8 mouse cellular contexts compared by ENCODE assay signal in genomic region chr8:104145981-104146689, GRCm38 (mm10). TPM values are rescaled to one million over a fixed set of nuclear protein-coding genes. Genes with fewer than 3 reads are reported as not detected.
A peak's percentile ranks its signal among the peaks of the same experiment; 100 is the strongest.
DNase-seq lines count a peak whose midpoint lies in the region; ATAC-seq and TF ChIP-seq lines count a peak whose summit lies in the region.

No protein-coding gene starts in this region.

- H3K9me3 ChIP-seq in intestine, embryonic 16.5 days (ENCODE audit: control insufficient read depth, low read length): no peaks in the 10 kb centered on the region
- H3K9me3 ChIP-seq in midbrain, embryonic 11.5 days (ENCODE audit: control insufficient read depth, low read length): no peaks in the 10 kb centered on the region

- no peak for TF ChIP-seq POLR2A in cortical plate, adult 2 months (IDR thresholded peaks at IDR 0.05; ENCODE audit: extremely low read depth, insufficient read depth, low read length)

- peak; percentile 68 for TF ChIP-seq CTCF in cortical plate, adult 2 months (IDR thresholded peaks at IDR 0.05; ENCODE audit: extremely low read depth, insufficient read depth, low read length)

- peak; percentile 73 for ATAC-seq in intestine, embryonic 16.5 days
- ATAC-seq in midbrain, embryonic 11.5 days (ENCODE audit: low FRiP score): peak; percentile 91

- no peak overlapping the region for H3K9ac ChIP-seq in intestine, embryonic 16.5 days (ENCODE audit: low read depth, low read length)
- no peak overlapping the region for H3K9ac ChIP-seq in midbrain, embryonic 11.5 days (ENCODE audit: low read length)

- no peak overlapping the region for H3K27ac ChIP-seq in cortical plate, adult 2 months (ENCODE audit: insufficient read depth, low read length)
- no peak overlapping the region for H3K27ac ChIP-seq in intestine, embryonic 16.5 days (ENCODE audit: low read length)
- H3K27ac ChIP-seq in midbrain, embryonic 11.5 days (ENCODE audit: low read depth, low read length): no peak overlapping the region

- 31% methylated on average over 15 of the region's 15 CpGs for WGBS in intestine, embryonic 16.5 days
- 32% methylated on average over 15 of the region's 15 CpGs for WGBS in midbrain, embryonic 11.5 days

- no peaks in the 10 kb centered on the region for H3K36me3 ChIP-seq in intestine, embryonic 16.5 days (ENCODE audit: control insufficient read depth, insufficient read depth, low read length)
- H3K36me3 ChIP-seq in midbrain, embryonic 11.5 days (ENCODE audit: control insufficient read depth, insufficient read depth, low read length): no peaks in the 10 kb centered on the region

- intact Hi-C loops in left cerebral cortex, postnatal 10 days (cut with DNase I): loop anchor here (2.0 to 10.0 kb wide), 2 partner anchors 75 to 199 kb away; no protein-coding TSS in a partner anchor

- no peak overlapping the region for H3K4me2 ChIP-seq in intestine, embryonic 16.5 days (ENCODE audit: low read depth, low read length)
- no peak overlapping the region for H3K4me2 ChIP-seq in midbrain, embryonic 11.5 days

- no peaks in the 10 kb centered on the region for H3K27me3 ChIP-seq in intestine, embryonic 16.5 days (replicated peaks; ENCODE audit: control insufficient read depth, insufficient read depth, low read length)
- H3K27me3 ChIP-seq in midbrain, embryonic 11.5 days (ENCODE audit: control insufficient read depth, insufficient read depth, low read length): no peaks in the 10 kb centered on the region

- no peak overlapping the region for H3K4me3 ChIP-seq in cortical plate, adult 2 months (ENCODE audit: insufficient read depth, low read length)
- H3K4me3 ChIP-seq in intestine, embryonic 16.5 days (ENCODE audit: low read length): no peak overlapping the region
- no peak overlapping the region for H3K4me3 ChIP-seq in midbrain, embryonic 11.5 days (ENCODE audit: low read depth, low read length)

- no peaks in the 10 kb centered on the region for H3K4me1 ChIP-seq in cortical plate, adult 2 months (ENCODE audit: control insufficient read depth, insufficient read depth, low read length)
- no peaks in the 10 kb centered on the region for H3K4me1 ChIP-seq in intestine, embryonic 16.5 days (ENCODE audit: control insufficient read depth, insufficient read depth, low read length)
- no peaks in the 10 kb centered on the region for H3K4me1 ChIP-seq in midbrain, embryonic 11.5 days (ENCODE audit: control insufficient read depth, insufficient read depth, low read length)

- peak; percentile 88 to 91 for DNase-seq in adrenal gland, adult 18-20 months (ENCODE audit: low spot score in 2 of 2)
- DNase-seq in gastrocnemius, postnatal 4 days (ENCODE audit: low spot score in 2 of 2): peak; percentile 74 to 83
- peak; percentile 67 to 83 for DNase-seq in left cerebral cortex, postnatal 10 days (ENCODE audit: extremely low spot score in 1 of 2, low spot score in 2 of 2)
- DNase-seq in midbrain, embryonic 11.5 days (ENCODE audit: low spot score, missing footprints): peak; percentile 99
- DNase-seq in skeletal muscle tissue, adult 2 months (ENCODE audit: low read depth, low spot score): peak; percentile 50
- peak; percentile 65 for DNase-seq in yolk sac, embryonic 10.5 days (ENCODE audit: low spot score)

RNA-seq across cellular contexts. Expression of gene Bean1, which starts 24.1 kb away (rescaled TPM):
- total RNA-seq in adrenal gland, adult 18-20 months (2021): 10 to 100 TPM in 1 of 2 experiments, 1 to 10 TPM in 1; 6.3 to 12.0 TPM
- 24.7 and 25.0 TPM in 2 replicates for polyA plus RNA-seq in cortical plate, adult 2 months (2012; rRNA removed)
- total RNA-seq in gastrocnemius, postnatal 4 days (2021): 1 to 10 TPM; 1.7 to 2.5 TPM
- polyA plus RNA-seq in intestine, embryonic 16.5 days (2015; fragmentation: Nextera tagmentation; extraction: Ambion mirVana): 0.82 and 1.1 TPM in 2 replicates
- total RNA-seq in left cerebral cortex, postnatal 10 days (2021): 10 to 100 TPM; 26.1 to 27.9 TPM
- 0.63 and 0.66 TPM in 2 replicates for polyA plus RNA-seq in midbrain, embryonic 11.5 days (2014; fragmentation: Nextera tagmentation; extraction: Ambion mirVana)

RNA-seq across cellular contexts. Expression of gene Cdh5, which starts 44.7 kb away (rescaled TPM):
- 10 to 100 TPM; 33.9 to 41.2 TPM for total RNA-seq in adrenal gland, adult 18-20 months (2021)
- 11.7 and 11.8 TPM in 2 replicates for polyA plus RNA-seq in cortical plate, adult 2 months (2012; rRNA removed)
- total RNA-seq in gastrocnemius, postnatal 4 days (2021): 100 to 1,000 TPM; 163 to 174 TPM
- 17.8 and 19.7 TPM in 2 replicates for polyA plus RNA-seq in intestine, embryonic 16.5 days (2015; fragmentation: Nextera tagmentation; extraction: Ambion mirVana)
- 10 to 100 TPM; 16.8 to 19.1 TPM for total RNA-seq in left cerebral cortex, postnatal 10 days (2021)
- 18.0 and 19.0 TPM in 2 replicates for polyA plus RNA-seq in midbrain, embryonic 11.5 days (2014; fragmentation: Nextera tagmentation; extraction: Ambion mirVana)
